In the genomic region with DNA sequence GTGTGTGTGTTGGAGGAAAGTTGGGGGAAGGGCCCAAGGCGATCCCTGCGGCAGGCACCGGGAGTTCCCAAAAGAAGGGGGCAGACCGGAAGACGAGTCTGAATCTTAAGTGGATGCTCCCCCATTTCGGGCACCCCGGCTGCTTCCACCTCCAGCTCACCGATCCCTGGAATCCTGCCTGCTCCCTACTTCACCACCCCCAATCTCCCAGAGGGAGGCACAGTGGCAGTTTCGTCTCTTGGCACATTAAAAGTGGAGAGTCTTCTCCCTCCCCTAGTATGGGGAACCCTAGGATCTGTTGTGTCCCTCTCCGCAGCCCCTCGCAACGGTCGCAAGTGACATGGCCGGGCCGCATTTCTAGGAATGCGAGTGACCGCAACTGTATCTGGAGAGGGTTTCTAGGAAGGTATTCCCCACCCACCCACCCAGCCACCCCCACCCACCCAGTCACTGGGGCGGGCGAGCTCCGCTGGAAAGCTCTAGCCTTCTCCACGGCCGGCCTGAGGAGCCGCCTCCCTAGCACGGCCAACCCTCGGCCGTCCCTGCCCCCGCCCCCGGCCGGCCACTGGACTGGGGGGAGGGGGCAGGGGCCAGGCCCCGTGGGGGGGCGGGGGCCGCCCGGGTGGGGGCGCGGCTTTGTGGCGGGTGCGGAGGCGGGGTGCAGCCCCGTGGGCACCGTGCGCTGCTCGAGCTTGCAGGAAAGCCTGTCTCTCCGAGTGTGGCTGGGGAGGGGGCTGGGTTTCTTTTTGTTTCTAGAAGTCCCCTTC, we compare ENCODE assay signal across 8 mouse cellular contexts.
A peak's percentile ranks its signal among the peaks of the same experiment; 100 is the strongest.
DNase-seq lines count a peak whose midpoint lies in the region; ATAC-seq lines count a peak whose summit lies in the region.

No protein-coding gene starts in this region.

- WGBS in intestine, embryonic 15.5 days = under 1% methylated on average over 34 of the region's 43 CpGs
- WGBS in liver, embryonic 12.5 days (ENCODE audit: insufficient replicate concordance) = under 1% methylated on average over 41 of the region's 43 CpGs
- WGBS in neural tube, embryonic 13.5 days = under 1% methylated on average over 37 of the region's 43 CpGs

- ATAC-seq in intestine, embryonic 15.5 days = peak; percentile 81
- ATAC-seq in liver, embryonic 12.5 days = peak; percentile 57
- peak; percentile 70 for ATAC-seq in neural tube, embryonic 13.5 days (ENCODE audit: low read depth)

- peak overlapping the region; percentile 98 for H3K4me2 ChIP-seq in intestine, embryonic 15.5 days (replicated peaks)
- peak overlapping the region; percentile 100 for H3K4me2 ChIP-seq in liver, embryonic 12.5 days
- H3K4me2 ChIP-seq in neural tube, embryonic 13.5 days = peak overlapping the region; percentile 97

- H3K9me3 ChIP-seq in intestine, embryonic 15.5 days = no peaks in the 10 kb centered on the region
- no peaks in the 10 kb centered on the region for H3K9me3 ChIP-seq in liver, embryonic 12.5 days (replicated peaks)
- H3K9me3 ChIP-seq in neural tube, embryonic 13.5 days = no peaks in the 10 kb centered on the region

- H3K4me1 ChIP-seq in intestine, embryonic 15.5 days (replicated peaks) = peaks cover 14% of the 10 kb centered on the region
- peaks cover 61% of the 10 kb centered on the region for H3K4me1 ChIP-seq in liver, embryonic 12.5 days
- peaks cover 31% of the 10 kb centered on the region for H3K4me1 ChIP-seq in neural tube, embryonic 13.5 days (replicated peaks)

- H3K27ac ChIP-seq in intestine, embryonic 15.5 days = peak overlapping the region; percentile 40; the same call in 1 of the 2 replicates
- peak overlapping the region; percentile 52; the same call in 1 of the 2 replicates for H3K27ac ChIP-seq in liver, embryonic 12.5 days
- H3K27ac ChIP-seq in neural tube, embryonic 13.5 days (replicated peaks) = no peak overlapping the region

- no peaks in the 10 kb centered on the region for H3K36me3 ChIP-seq in intestine, embryonic 15.5 days
- peaks cover under 1% of the 10 kb centered on the region; the same call in 1 of the 2 replicates for H3K36me3 ChIP-seq in liver, embryonic 12.5 days
- no peaks in the 10 kb centered on the region for H3K36me3 ChIP-seq in neural tube, embryonic 13.5 days

- peak; percentile 21 for DNase-seq in thymus, postnatal 25 days
- DNase-seq in thymus, postnatal 0 days (ENCODE audit: low spot score) = no peak
- DNase-seq in embryo, embryonic 10.5 days (ENCODE audit: low spot score) = peak; percentile 45
- peak; percentile 66 to 71 for DNase-seq in gastrocnemius, postnatal 4 days (ENCODE audit: low spot score in 2 of 2)
- DNase-seq in urinary bladder, postnatal 4 days (ENCODE audit: low spot score in 2 of 2) = peak; percentile 69 to 73

- peak overlapping the region; percentile 78 for H3K9ac ChIP-seq in intestine, embryonic 15.5 days
- H3K9ac ChIP-seq in liver, embryonic 12.5 days = peak overlapping the region; percentile 74
- H3K9ac ChIP-seq in neural tube, embryonic 13.5 days = peak overlapping the region; percentile 85

- peaks cover 3% of the 10 kb centered on the region; the same call in 1 of the 2 replicates for H3K27me3 ChIP-seq in intestine, embryonic 15.5 days (replicated peaks)
- peaks cover 36% of the 10 kb centered on the region for H3K27me3 ChIP-seq in liver, embryonic 12.5 days (replicated peaks)
- H3K27me3 ChIP-seq in neural tube, embryonic 13.5 days = peaks cover 71% of the 10 kb centered on the region

- H3K4me3 ChIP-seq in intestine, embryonic 15.5 days (replicated peaks) = peak overlapping the region; percentile 78
- H3K4me3 ChIP-seq in liver, embryonic 12.5 days = peak overlapping the region; percentile 78
- H3K4me3 ChIP-seq in neural tube, embryonic 13.5 days = peak overlapping the region; percentile 75
